Mouse (Mus musculus): ENCODE measurements around the gene Usp10.

Gene Usp10

GRCm38 (mm10) chr8:119967435-119967834 is 57.3 kb downstream of the Usp10 start:
- no peak for DNase-seq

- DNase-seq = peak; percentile 40
Observed at GRCm38 (mm10) chr8:119970169-119970568, 60.0 kb downstream of the Usp10 start.

- no peak for DNase-seq
Observed at GRCm38 (mm10) chr8:119972558-119972957, 62.4 kb downstream of the Usp10 start.

GRCm38 (mm10) chr8:119978770-119979381 is 68.7 kb downstream of the Usp10 start:
- DNase-seq = no peak

GRCm38 (mm10) chr8:119981253-119981652 is 71.1 kb downstream of the Usp10 start:
- no peak for DNase-seq

GRCm38 (mm10) chr8:119984085-119984484 is 73.9 kb downstream of the Usp10 start:
- DNase-seq = no peak

GRCm38 (mm10) chr8:119986174-119986573 is 76.0 kb downstream of the Usp10 start:
- no peak for DNase-seq

GRCm38 (mm10) chr8:119988087-119988486 is 77.9 kb downstream of the Usp10 start:
- DNase-seq = no peak

- peak; percentile 65 for DNase-seq
Observed at GRCm38 (mm10) chr8:119992249-119992648, 82.1 kb downstream of the Usp10 start, which contains the start of gene Crispld2. Gene Crispld2 (plus strand): TSS chr8:119992438.

GRCm38 (mm10) chr8:119994114-119994513 is 84.0 kb downstream of the Usp10 start:
- DNase-seq = no peak

GRCm38 (mm10) chr8:119994556-119994955 is 84.4 kb downstream of the Usp10 start:
- DNase-seq = no peak

- DNase-seq = no peak
Observed at GRCm38 (mm10) chr8:119997266-119997665, 87.1 kb downstream of the Usp10 start.

GRCm38 (mm10) chr8:120000461-120000860 is 90.3 kb downstream of the Usp10 start:
- DNase-seq = no peak

- no peak for DNase-seq
Observed at GRCm38 (mm10) chr8:120001712-120002111, 91.6 kb downstream of the Usp10 start.

GRCm38 (mm10) chr8:120002348-120002747 is 92.2 kb downstream of the Usp10 start:
- DNase-seq = no peak

- DNase-seq = no peak
Observed at GRCm38 (mm10) chr8:120004154-120004702, 94.1 kb downstream of the Usp10 start.

- DNase-seq = no peak
Observed at GRCm38 (mm10) chr8:120004705-120005381, 94.7 kb downstream of the Usp10 start.

- no peak for DNase-seq
Observed at GRCm38 (mm10) chr8:120006645-120007160, 96.5 kb downstream of the Usp10 start.
